Mouse (Mus musculus): ENCODE data around the gene Rxfp4.

Gene Rxfp4

GRCm38 (mm10) chr3:88629244-88629643, 23.7 kb downstream of the Rxfp4 start:
- DNase-seq (ENCODE audit: low read depth, low spot score): no peak

DNA sequence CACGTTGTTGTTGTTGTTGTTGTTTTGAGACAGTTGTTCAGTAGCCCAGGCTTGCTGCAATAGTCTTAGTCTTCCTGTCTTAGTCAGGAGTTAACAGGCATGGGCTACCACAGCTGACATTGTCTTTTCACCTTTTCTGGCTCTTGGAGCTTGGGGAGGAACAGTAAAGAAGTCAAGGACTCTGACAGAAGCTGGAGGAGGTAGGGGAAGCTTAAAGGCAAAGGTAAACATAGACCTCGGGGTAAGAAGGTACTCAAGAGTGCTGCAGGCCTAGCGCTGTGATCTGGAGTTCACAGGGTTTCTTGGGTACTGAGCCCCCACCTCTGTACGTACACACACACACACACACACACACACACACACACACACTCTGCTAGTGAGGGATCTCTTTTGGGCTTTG, 24.2 kb downstream of the Rxfp4 start:
- DNase-seq (ENCODE audit: low read depth, low spot score): no peak

GRCm38 (mm10) chr3:88627535-88627934, 25.4 kb downstream of the Rxfp4 start:
- DNase-seq (ENCODE audit: low read depth, low spot score): no peak

DNA sequence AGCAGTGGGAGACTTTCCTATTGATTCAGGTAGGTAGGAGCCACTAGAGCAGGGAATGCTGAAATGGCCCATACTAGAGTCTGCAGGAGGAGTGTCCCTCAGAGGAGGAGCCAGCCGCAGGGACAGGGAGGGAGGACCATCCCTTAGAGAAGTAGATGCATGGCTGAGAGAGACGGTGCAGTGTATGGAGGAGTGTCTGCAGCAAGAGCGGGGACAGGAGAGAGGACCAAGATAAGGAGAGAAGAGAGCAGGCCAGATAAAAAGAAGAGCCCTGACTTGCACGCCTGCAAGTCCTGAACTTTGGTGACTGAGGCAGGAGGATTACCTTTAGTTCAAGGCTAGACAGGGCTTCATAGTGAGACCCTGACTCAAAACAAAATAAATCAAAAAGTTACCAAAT, 25.8 kb downstream of the Rxfp4 start:
- DNase-seq (ENCODE audit: low read depth, low spot score): no peak

DNA sequence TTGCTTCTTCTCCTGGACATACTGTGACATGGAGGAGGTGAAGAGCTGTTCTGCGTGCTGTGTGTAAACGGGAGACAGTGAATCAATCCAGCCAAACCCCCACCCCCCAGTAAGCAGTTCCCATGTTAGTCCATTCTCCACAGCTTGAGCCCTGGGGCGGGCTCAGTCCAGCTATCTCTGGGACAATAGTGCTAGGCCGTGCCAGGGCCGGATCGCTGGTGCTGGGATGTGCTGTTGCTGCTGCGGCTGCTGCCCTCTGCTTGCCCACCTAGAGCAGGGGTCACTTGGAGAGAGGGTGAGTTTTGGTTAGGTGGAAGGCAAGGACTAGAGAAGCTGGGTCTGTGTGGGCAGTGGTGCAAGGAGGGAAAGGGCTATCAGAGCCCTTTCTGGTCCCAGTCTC, 26.6 kb downstream of the Rxfp4 start:
- no peak for DNase-seq (ENCODE audit: low read depth, low spot score)

DNA sequence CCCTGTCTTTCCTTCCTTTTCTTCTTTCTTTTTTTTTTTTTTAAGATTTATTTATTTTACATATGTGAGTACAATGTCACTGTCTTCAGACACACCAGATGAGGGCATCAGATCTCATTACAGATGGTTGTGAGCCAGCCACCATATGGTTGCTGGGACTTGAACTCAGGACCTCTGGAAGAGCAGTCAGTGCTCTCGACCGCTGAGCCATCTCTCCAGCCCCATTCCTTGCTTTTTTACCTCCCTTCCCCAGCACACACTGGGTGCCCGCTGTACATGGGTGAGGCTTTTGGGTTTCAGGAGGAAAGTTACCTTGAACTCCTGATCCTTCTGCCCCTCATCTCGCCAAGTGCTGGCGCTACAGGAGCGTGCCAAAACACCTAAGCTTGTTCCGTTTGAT, 27.4 kb downstream of the Rxfp4 start:
- no peak for DNase-seq (ENCODE audit: low read depth, low spot score)

GRCm38 (mm10) chr3:88624951-88625350, 28.0 kb downstream of the Rxfp4 start:
- no peak for DNase-seq (ENCODE audit: low read depth, low spot score)

DNA sequence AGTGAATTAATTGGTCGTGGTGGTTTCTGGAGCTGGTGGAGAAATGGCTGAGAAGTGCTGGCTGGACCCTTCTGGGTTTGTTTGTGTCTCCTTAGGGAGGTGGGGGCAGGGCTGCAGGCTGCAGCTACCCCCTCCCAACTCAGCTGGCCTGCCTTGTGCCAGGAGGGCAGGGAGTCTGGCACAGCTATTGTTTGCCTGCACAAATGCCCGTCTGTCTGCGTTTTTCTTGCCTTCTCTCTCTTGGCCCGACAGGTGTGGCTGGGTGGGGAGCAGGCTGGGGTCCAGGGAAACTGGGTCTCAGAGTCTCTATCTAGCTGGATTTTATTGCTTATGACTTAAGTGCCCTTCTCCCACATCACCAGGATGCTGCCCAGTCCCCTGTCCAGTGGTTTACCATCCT, 28.6 kb downstream of the Rxfp4 start:
- DNase-seq (ENCODE audit: low read depth, low spot score): no peak

DNA sequence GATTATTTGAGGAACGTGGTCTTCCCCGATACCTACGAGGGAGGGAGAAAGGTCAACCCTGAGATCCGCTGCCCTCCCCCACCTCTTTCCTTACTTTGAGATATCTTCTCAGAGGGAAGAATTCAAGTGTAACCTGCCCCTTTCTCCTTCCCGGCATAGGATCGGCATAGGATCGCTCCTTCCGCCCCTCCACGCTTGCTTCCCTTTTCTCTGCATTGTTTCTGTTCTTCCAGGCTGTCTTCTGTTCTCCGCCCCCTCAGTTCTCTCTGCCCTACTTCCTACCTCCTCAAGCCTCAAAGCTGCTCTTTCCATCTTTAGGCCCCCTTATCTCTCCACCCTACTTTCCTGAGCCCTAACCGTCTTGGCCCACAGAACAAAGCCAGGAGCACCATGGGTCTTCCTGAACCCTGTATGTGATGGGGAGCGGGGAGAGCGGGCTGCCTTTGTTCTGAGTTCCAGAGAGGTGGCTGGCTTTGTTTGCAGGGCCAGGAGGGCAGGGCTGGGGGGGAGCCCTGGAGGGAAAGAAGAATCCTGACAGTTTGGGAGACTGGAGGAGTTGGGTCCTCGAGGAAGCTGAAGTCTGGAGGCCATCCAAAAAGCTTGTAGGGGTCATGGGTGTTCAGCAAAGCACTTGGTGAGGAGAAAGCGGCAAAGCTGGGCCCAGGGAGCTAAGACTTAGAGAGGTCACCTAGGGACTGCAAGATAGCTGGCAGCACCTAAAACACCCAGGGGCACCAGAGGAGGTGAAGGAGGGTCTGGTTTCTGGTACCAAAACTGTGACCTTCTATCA, 29.4 kb downstream of the Rxfp4 start:
- DNase-seq (ENCODE audit: low read depth, low spot score): no peak

DNA sequence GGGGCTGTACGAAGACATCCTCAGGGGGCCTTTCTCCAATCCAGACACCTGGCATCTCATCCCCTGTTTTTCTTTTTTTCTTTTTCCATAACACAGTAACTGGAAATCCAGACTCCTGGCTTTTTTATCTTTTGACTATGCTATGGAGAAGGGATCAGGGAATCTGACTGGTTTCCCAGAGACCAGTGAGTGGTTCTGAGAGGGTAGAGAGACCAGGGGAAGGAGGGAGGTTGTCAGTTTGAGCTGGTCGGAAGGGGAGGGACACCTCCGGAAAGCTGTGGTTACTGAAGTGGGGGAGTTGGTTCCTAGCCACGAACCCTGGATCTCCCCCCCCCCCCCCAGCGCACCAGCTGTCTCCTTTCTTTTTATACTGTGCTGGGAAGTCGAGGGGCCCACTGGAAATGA, 30.0 kb downstream of the Rxfp4 start:
- no peak for DNase-seq (ENCODE audit: low read depth, low spot score)

DNA sequence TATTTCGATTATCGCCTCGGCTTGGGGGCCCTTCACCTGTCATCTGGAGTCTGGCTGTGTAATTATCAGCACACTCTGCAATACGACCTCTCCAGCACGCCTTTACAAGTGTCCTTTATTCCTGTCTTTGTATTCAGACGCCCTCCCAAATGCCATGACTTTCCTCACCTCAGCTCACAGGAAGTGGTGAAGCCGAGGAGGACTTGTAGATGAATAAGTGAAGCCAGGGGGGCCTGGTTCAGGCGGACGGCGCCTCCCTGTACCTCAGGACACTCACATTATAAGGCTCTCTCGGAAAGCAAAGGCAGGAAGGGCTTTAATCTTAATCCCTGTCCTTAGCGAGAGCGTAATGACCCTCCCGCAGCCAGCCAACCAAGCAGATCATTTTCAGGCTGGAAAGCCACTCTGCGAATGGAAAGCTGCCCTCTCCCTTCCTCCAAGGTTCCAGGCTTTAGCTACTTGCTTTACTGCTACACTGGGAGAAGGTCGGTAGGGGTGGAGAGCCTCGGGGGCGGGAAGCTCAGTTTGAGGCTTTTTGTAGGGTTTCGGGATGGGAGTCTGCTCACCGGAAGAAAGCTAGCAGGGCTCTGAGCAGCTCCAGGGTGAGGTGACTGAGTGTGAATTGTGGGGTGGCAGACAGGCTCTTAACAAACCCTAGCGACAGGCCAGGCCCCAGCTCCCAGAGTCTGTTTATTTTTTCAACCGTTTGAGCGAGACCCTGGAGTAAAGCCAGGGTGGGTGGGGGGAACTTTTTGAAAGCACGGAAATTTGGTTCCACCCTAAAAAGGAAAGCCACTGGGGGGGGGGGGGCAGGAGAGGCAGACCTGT, 30.6 kb downstream of the Rxfp4 start:
- no peak for DNase-seq (ENCODE audit: low read depth, low spot score)

- no peak for DNase-seq (ENCODE audit: low read depth, low spot score)
Observed at GRCm38 (mm10) chr3:88621537-88622112, 31.3 kb downstream of the Rxfp4 start.

DNA sequence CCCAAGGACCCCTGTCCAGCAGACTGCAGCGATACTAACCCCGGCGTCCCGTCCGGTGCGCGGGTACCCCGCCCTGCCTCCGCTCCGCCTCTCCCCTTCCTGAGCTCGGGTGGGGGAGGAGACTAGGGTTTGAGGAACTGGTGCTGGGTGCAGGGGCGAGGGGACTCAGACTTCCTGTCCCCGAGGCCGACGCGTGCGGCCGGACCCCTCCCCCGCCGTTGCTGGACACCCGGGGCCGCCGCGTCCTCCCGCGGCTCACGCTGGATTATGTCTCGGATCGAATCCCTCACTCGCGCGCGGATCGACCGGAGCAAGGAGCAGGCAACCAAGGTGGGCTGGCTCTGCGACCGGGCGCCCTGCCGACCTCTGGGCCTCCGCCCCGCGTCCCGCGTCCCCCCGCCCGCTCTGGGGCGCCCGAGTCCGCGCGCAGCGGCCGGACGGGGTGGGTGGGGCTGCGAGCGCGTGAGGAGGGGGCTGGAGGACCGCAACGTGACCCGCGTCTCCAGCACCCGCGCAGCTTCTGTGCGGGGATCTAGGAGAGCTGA, 31.9 kb downstream of the Rxfp4 start:
- no peak for DNase-seq (ENCODE audit: low read depth, low spot score)

DNA sequence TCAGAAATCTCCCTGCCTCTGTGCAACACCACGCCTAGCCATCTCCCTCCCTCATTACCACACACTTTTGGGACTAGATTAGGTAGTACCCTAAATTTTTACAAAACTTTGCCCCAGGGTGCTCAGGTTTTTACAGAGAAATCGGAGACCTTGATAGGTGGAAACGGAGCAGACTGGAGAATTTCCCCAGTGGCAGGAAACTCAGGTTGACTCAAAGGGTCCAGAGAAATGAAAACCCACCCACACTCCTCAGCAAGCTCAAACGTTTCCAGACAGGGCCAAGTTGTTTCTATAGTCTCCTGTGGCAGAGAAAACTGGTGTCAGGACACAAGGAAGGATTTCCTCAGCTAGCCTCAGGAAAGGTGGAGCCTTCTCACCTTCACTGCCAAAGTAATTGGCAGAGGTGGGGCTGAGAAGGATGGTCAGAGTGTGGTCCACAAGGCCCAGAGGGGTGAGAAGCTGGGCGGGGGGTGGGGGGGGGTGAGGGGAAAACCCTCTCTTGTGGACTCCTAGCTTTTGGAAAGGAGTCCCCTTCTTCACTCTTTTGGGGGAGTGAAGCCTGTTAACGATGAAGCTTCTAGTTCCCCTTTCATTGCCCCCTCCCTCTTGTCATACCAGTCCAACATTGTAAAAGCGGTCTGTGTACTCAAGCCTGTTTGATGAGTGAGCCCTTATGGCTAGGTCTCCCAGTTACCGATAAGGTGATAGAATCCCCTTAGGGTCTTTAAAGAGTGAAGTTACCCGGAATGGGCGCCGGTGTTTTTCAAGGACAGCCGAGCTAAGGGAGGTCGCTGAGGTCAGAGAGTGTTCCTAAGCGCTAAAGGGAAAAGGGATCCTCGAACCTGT, 32.6 kb downstream of the Rxfp4 start:
- no peak for DNase-seq (ENCODE audit: low read depth, low spot score)

GRCm38 (mm10) chr3:88619113-88620097, 33.5 kb downstream of the Rxfp4 start:
- no peak for DNase-seq (ENCODE audit: low read depth, low spot score)

GRCm38 (mm10) chr3:88618074-88618871, 34.7 kb downstream of the Rxfp4 start:
- DNase-seq (ENCODE audit: low read depth, low spot score): no peak

DNA sequence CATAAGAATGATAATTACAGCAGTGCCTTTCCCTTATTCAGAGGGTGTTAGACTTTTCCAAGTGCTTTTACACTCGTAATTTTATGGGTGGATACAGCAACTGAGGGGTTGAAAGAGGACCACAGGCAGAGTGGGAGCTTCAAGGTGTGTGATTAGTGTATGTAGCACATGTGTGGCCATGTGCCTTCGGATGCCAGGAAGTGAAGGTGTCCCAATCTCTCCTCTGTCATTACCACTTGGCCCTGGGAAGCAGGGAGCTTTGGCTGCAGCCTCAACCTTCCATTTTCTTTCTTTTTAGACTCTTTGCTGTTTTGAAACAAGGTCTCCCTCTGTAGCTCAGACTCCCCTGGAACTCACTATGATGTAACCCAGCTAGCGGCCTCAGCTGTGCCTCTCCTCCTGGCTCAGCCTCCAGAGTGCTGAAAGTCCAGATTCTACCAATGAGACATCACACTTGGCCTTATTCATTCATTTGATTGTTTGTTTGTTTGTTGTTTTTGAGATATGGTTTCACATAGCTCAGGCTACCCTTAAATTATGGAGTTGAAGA, 35.9 kb downstream of the Rxfp4 start:
- DNase-seq (ENCODE audit: low read depth, low spot score): no peak

DNA sequence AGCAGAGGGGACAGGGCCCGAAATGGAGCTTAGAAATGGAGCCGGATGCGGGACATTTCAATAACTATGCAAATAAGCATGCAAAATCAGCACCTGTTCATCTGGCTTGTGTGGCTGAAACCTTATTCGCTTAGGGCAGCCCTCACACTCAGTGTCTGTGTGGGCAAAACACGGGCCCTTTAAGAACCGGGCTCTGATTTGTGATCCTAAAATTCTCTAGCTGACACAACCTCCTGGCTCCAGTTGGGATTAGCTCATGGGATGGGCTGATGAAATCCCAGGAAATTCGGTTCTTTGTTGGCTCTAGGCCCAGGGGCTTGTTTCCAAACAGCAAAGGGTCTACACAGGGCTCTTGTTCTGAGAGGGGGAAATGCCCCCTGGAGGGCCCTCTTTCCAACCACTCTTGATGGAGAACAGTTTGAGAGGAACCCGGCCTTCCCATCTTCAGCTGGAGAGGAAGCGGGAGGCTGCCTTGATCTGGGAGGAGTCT, 37.0 kb downstream of the Rxfp4 start:
- no peak for DNase-seq (ENCODE audit: low read depth, low spot score)

GRCm38 (mm10) chr3:88615117-88615516, 37.8 kb downstream of the Rxfp4 start:
- no peak for DNase-seq (ENCODE audit: low read depth, low spot score)
